Mouse (Mus musculus) left cerebral cortex, adult 11 months (tissue): ENCODE results near the gene Gpr19.
A peak's percentile ranks its signal among the peaks of the same experiment; 100 is the strongest.

Source experiments
- DNase-seq: peaks from one replicate; pipeline ENCODE4 v3.0.0; 2022; ENCODE audit warnings: low spot score

The Gpr19 gene

GRCm38 (mm10) chr6:134922511-134923195 lies 24.3 kb upstream of the Gpr19 start:
- no peak for DNase-seq

GRCm38 (mm10) chr6:134921695-134922510 lies 23.5 kb upstream of the Gpr19 start:
- no peak for DNase-seq

GRCm38 (mm10) chr6:134921014-134921694 lies 22.8 kb upstream of the Gpr19 start:
- DNase-seq = no peak

- peak; percentile 91 for DNase-seq
These were observed 22.0 kb upstream of the Gpr19 start, which contains the start of gene Cdkn1b for GRCm38 (mm10) chr6:134920190-134921013. Gene Cdkn1b, plus strand, starts transcription at chr6:134920401.

GRCm38 (mm10) chr6:134919511-134920189 lies 21.3 kb upstream of the Gpr19 start:
- no peak for DNase-seq

- no peak for DNase-seq
These were observed 20.4 kb upstream of the Gpr19 start for GRCm38 (mm10) chr6:134918769-134919168.

GRCm38 (mm10) chr6:134917087-134917486 lies 18.7 kb upstream of the Gpr19 start:
- DNase-seq = no peak

GRCm38 (mm10) chr6:134916641-134917040 lies 18.3 kb upstream of the Gpr19 start:
- DNase-seq = no peak

- DNase-seq = no peak
These were observed 16.1 kb upstream of the Gpr19 start for GRCm38 (mm10) chr6:134914523-134914922.

- no peak for DNase-seq
These were observed 7.4 kb upstream of the Gpr19 start for GRCm38 (mm10) chr6:134905811-134906210.

GRCm38 (mm10) chr6:134903891-134904884 lies 5.8 kb upstream of the Gpr19 start:
- no peak for DNase-seq

GRCm38 (mm10) chr6:134903368-134903767 lies 5.0 kb upstream of the Gpr19 start:
- DNase-seq = no peak

GRCm38 (mm10) chr6:134897443-134898094 lies 809 bp downstream of the Gpr19 start:
- DNase-seq = peak; percentile 88

GRCm38 (mm10) chr6:134896570-134897436 lies 1.6 kb downstream of the Gpr19 start:
- DNase-seq = no peak

- DNase-seq = no peak
These were observed 7.9 kb downstream of the Gpr19 start for GRCm38 (mm10) chr6:134890436-134890835.

GRCm38 (mm10) chr6:134889763-134890162 lies 8.6 kb downstream of the Gpr19 start:
- no peak for DNase-seq

- DNase-seq = peak; percentile 54
These were observed 9.8 kb downstream of the Gpr19 start for GRCm38 (mm10) chr6:134888563-134889017.

- peak; percentile 89 for DNase-seq
These were observed 10.5 kb downstream of the Gpr19 start for GRCm38 (mm10) chr6:134887711-134888449.
